8 mouse cellular contexts compared by ENCODE assay signal in genomic region chr6:99204052-99204779, GRCm38 (mm10).
DNase-seq lines count a peak whose midpoint lies in the region; ATAC-seq and TF ChIP-seq lines count a peak whose summit lies in the region.

No protein-coding gene starts in this region.

- H3K36me3 ChIP-seq in lung, embryonic 14.5 days (ENCODE audit: insufficient read depth): no peaks in the 10 kb centered on the region
- H3K36me3 ChIP-seq in heart, embryonic 11.5 days (ENCODE audit: control insufficient read depth, insufficient read depth, low read length): no peaks in the 10 kb centered on the region
- no peaks in the 10 kb centered on the region for H3K36me3 ChIP-seq in limb, embryonic 15.5 days
- no peaks in the 10 kb centered on the region for H3K36me3 ChIP-seq in stomach, embryonic 14.5 days (ENCODE audit: control insufficient read depth, insufficient read depth, low read length)

- ATAC-seq in lung, embryonic 14.5 days (ENCODE audit: insufficient read depth): peak; percentile 30; the same call in 1 of the 2 replicates
- ATAC-seq in heart, embryonic 11.5 days (replicated peaks; ENCODE audit: insufficient number of reproducible peaks, low FRiP score, low TSS enrichment): no peak
- no peak for ATAC-seq in limb, embryonic 15.5 days (ENCODE audit: insufficient number of reproducible peaks, low FRiP score, low TSS enrichment, low read depth)
- ATAC-seq in stomach, embryonic 14.5 days (ENCODE audit: insufficient number of reproducible peaks, insufficient read depth, low FRiP score, low read depth): no peak

- no peaks in the 10 kb centered on the region for H3K27me3 ChIP-seq in lung, embryonic 14.5 days (ENCODE audit: insufficient read depth, low read length)
- H3K27me3 ChIP-seq in heart, embryonic 11.5 days (ENCODE audit: control insufficient read depth, insufficient read depth, low read length): no peaks in the 10 kb centered on the region
- H3K27me3 ChIP-seq in limb, embryonic 15.5 days: no peaks in the 10 kb centered on the region
- no peaks in the 10 kb centered on the region for H3K27me3 ChIP-seq in stomach, embryonic 14.5 days (ENCODE audit: control insufficient read depth, insufficient read depth, low read length)

- no peaks in the 10 kb centered on the region for H3K9me3 ChIP-seq in lung, embryonic 14.5 days (ENCODE audit: low read depth, low read length)
- no peaks in the 10 kb centered on the region for H3K9me3 ChIP-seq in heart, embryonic 11.5 days (replicated peaks; ENCODE audit: control insufficient read depth, low read length)
- no peaks in the 10 kb centered on the region for H3K9me3 ChIP-seq in limb, embryonic 15.5 days
- H3K9me3 ChIP-seq in stomach, embryonic 14.5 days (ENCODE audit: control insufficient read depth, low read depth, low read length): no peaks in the 10 kb centered on the region

- H3K4me1 ChIP-seq in lung, embryonic 14.5 days (ENCODE audit: insufficient read depth): peaks cover 44% of the 10 kb centered on the region
- peaks cover 6% of the 10 kb centered on the region for H3K4me1 ChIP-seq in lung, adult 2 months (ENCODE audit: control insufficient read depth, insufficient read depth, low read length)
- peaks cover 48% of the 10 kb centered on the region for H3K4me1 ChIP-seq in heart, embryonic 11.5 days (ENCODE audit: control insufficient read depth, insufficient read depth, low read length)
- peaks cover 47% of the 10 kb centered on the region for H3K4me1 ChIP-seq in limb, embryonic 15.5 days
- peaks cover 51% of the 10 kb centered on the region for H3K4me1 ChIP-seq in stomach, embryonic 14.5 days (ENCODE audit: control insufficient read depth, insufficient read depth, low read length)

- H3K4me2 ChIP-seq in lung, embryonic 14.5 days: peak overlapping the region; percentile 58
- peak overlapping the region; percentile 66 for H3K4me2 ChIP-seq in heart, embryonic 11.5 days
- H3K4me2 ChIP-seq in limb, embryonic 15.5 days: peak overlapping the region; percentile 36
- peak overlapping the region; percentile 46 for H3K4me2 ChIP-seq in stomach, embryonic 14.5 days (replicated peaks; ENCODE audit: low read depth, low read length)

- DNase-seq in lung, embryonic 14.5 days: peak; percentile 56
- no peak for DNase-seq in lung, adult 2 months
- DNase-seq in cerebellum, adult 11 months: no peak
- DNase-seq in adrenal gland, postnatal 10 days: no peak
- DNase-seq in adrenal gland, postnatal 36 days: no peak

- no peak for TF ChIP-seq POLR2A in lung, adult 2 months (IDR thresholded peaks at IDR 0.05; ENCODE audit: borderline replicate concordance, extremely low read depth, low read depth, low read length)

- H3K27ac ChIP-seq in lung, embryonic 14.5 days (ENCODE audit: low read depth): peak overlapping the region; percentile 51; the same call in 1 of the 2 replicates
- H3K27ac ChIP-seq in heart, embryonic 11.5 days (ENCODE audit: low read depth, low read length): peak overlapping the region; percentile 95
- no peak overlapping the region for H3K27ac ChIP-seq in limb, embryonic 15.5 days
- H3K27ac ChIP-seq in stomach, embryonic 14.5 days (ENCODE audit: low read length): peak overlapping the region; percentile 77; the same call in 1 of the 2 replicates

- WGBS in lung, embryonic 14.5 days: 3% methylated on average over 14 of the region's 14 CpGs
- WGBS in lung, adult 2 months: 30% methylated on average over 14 of the region's 14 CpGs
- WGBS in heart, embryonic 11.5 days (ENCODE audit: insufficient replicate concordance): 3% methylated on average over 14 of the region's 14 CpGs
- 6% methylated on average over 14 of the region's 14 CpGs for WGBS in limb, embryonic 15.5 days
- 4% methylated on average over 14 of the region's 14 CpGs for WGBS in stomach, embryonic 14.5 days

- peak overlapping the region; percentile 11; the same call in 1 of the 2 replicates for H3K9ac ChIP-seq in lung, embryonic 14.5 days
- peak overlapping the region; percentile 77 for H3K9ac ChIP-seq in heart, embryonic 11.5 days (ENCODE audit: low read depth, low read length)
- H3K9ac ChIP-seq in limb, embryonic 15.5 days: no peak overlapping the region
- no peak overlapping the region; the same call in 1 of the 2 replicates for H3K9ac ChIP-seq in stomach, embryonic 14.5 days (replicated peaks; ENCODE audit: low read depth, low read length)

- peak overlapping the region; percentile 20; the same call in 1 of the 2 replicates for H3K4me3 ChIP-seq in lung, embryonic 14.5 days (ENCODE audit: low read depth, low read length)
- H3K4me3 ChIP-seq in lung, adult 2 months (replicated peaks; ENCODE audit: extremely low read depth, low read depth, low read length): no peak overlapping the region
- H3K4me3 ChIP-seq in heart, embryonic 11.5 days (ENCODE audit: low read depth, low read length): peak overlapping the region; percentile 49
- peak overlapping the region; percentile 23 for H3K4me3 ChIP-seq in limb, embryonic 15.5 days
- peak overlapping the region; percentile 17 for H3K4me3 ChIP-seq in stomach, embryonic 14.5 days (ENCODE audit: low read depth, low read length)

- TF ChIP-seq CTCF in lung, embryonic 14.5 days (IDR thresholded peaks at IDR 0.05; ENCODE audit: low read depth): no peak
- TF ChIP-seq CTCF in lung, adult 2 months (IDR thresholded peaks at IDR 0.05; ENCODE audit: insufficient read depth, low read length): no peak

Comparison
In these comparisons a context has a peak if more than half of its experiments do, and no peak if none do; other contexts are left out.
1. H3K9ac ChIP-seq: peak in lung, embryonic 14.5 days (single experiment) and heart, embryonic 11.5 days (single experiment); none in limb, embryonic 15.5 days (single experiment) and stomach, embryonic 14.5 days (single experiment).
2. Peak in every context shown above with its lines, with median percentiles within 50 percentile points of each other: H3K4me2 ChIP-seq.